Comparison of ENCODE assay signal across 12 mouse cellular contexts in the genomic region with DNA sequence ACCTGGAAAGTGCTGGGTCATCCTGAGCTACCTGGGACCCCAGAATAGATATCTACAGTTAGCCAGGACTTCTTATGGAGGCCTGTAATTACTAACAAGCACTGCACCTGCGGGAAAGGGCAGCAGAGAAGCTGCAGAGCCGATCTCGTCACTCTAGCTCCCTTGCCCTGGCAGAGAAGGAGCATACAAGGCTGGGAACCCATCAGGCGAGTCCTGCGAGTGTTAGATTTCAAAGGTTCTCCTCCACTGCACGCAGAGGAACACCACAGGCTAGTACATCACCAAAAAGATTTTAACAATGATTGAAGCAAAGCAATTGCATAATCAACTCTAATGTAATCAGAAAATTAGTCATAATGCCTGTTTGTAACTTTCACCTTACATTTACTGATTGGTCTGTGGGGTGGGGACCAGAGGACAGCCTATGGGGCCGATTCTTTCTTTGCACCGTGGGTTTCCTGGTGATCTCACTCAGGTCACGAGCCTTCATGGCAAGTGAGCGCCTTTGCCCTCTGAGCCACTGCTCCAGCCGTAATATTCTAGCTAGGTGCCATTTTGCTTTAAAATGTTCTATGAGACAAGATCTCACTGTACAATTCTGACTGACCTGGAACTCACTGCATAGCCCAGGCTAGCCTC.
"Had no signal": no experiment of that assay in that cellular context is flagged by ENCODE, and none has a peak within 500 bp of the region (broad histone marks: within the 10 kb centered on the region; RNA-seq: fewer than 3 reads in every experiment).

No protein-coding gene starts in this region.

- H3K27ac ChIP-seq: intestine, embryonic 15.5 days; left cerebral cortex, adult 2 months; limb, embryonic 10.5 days; liver, embryonic 15.5 days; midbrain, embryonic 12.5 days had no signal

- H3K4me2 ChIP-seq: intestine, embryonic 15.5 days; liver, embryonic 11.5 days; liver, embryonic 15.5 days; midbrain, embryonic 12.5 days had no signal

- H3K4me1 ChIP-seq: intestine, embryonic 15.5 days had no signal

- H3K9ac ChIP-seq: intestine, embryonic 15.5 days; liver, embryonic 15.5 days; midbrain, embryonic 12.5 days had no signal

- ATAC-seq: intestine, embryonic 15.5 days; lung, postnatal 0 days had no signal

- H3K27me3 ChIP-seq: intestine, embryonic 15.5 days; liver, embryonic 15.5 days; midbrain, embryonic 12.5 days had no signal

- DNase-seq: kidney, postnatal 10 days; lung, adult 2 months; lung, postnatal 4 days; right cerebral cortex, postnatal 14 days; thymus, postnatal 4 days had no signal

- H3K9me3 ChIP-seq: intestine, embryonic 15.5 days; limb, embryonic 10.5 days; liver, embryonic 15.5 days; midbrain, embryonic 12.5 days had no signal

- H3K4me3 ChIP-seq: intestine, embryonic 15.5 days; left cerebral cortex, adult 2 months; limb, embryonic 10.5 days; liver, embryonic 15.5 days; midbrain, embryonic 12.5 days had no signal
